17 mouse cellular contexts compared by ENCODE assay signal in genomic region chr6:94584147-94584695, GRCm38 (mm10).
A peak's percentile ranks its signal among the peaks of the same experiment; 100 is the strongest.
DNase-seq lines count a peak whose midpoint lies in the region; ATAC-seq and TF ChIP-seq lines count a peak whose summit lies in the region.
"Had no signal": no experiment of that assay in that cellular context is flagged by ENCODE, and none has a peak within 500 bp of the region (broad histone marks: within the 10 kb centered on the region; RNA-seq: fewer than 3 reads in every experiment).

No protein-coding gene starts in this region.

- intact Hi-C loops in heart, postnatal 25 days (cut with DNase I): no loop called here

- no peak for TF ChIP-seq CTCF in olfactory bulb, adult 2 months (IDR thresholded peaks at IDR 0.05; ENCODE audit: insufficient read depth, low read depth, low read length)

- H3K27ac ChIP-seq in neural tube, embryonic 11.5 days (ENCODE audit: low read depth, low read length): no peak overlapping the region
- H3K27ac ChIP-seq in neural tube, embryonic 15.5 days (replicated peaks): no peak overlapping the region
- peak overlapping the region; percentile 42; the same call in 1 of the 2 replicates for H3K27ac ChIP-seq in olfactory bulb, adult 2 months (ENCODE audit: insufficient read depth, low read depth, low read length)
- no peak overlapping the region for H3K27ac ChIP-seq in hindbrain, embryonic 16.5 days (ENCODE audit: low read depth, low read length)
- H3K27ac ChIP-seq: forebrain, embryonic 10.5 days; heart, embryonic 13.5 days; liver, embryonic 13.5 days; lung, embryonic 15.5 days; midbrain, embryonic 15.5 days had no signal

- H3K4me3 ChIP-seq in neural tube, embryonic 11.5 days (ENCODE audit: low read depth, low read length): no peak overlapping the region
- no peak overlapping the region for H3K4me3 ChIP-seq in neural tube, embryonic 15.5 days (replicated peaks)
- H3K4me3 ChIP-seq in olfactory bulb, adult 2 months (ENCODE audit: insufficient read depth, low read depth, low read length): no peak overlapping the region
- no peak overlapping the region for H3K4me3 ChIP-seq in hindbrain, embryonic 16.5 days (ENCODE audit: low read length)
- H3K4me3 ChIP-seq: forebrain, embryonic 10.5 days; heart, embryonic 13.5 days; liver, embryonic 13.5 days; lung, embryonic 15.5 days; midbrain, embryonic 15.5 days had no signal

- H3K36me3 ChIP-seq in neural tube, embryonic 11.5 days (ENCODE audit: control insufficient read depth, insufficient read depth, low read length): no peaks in the 10 kb centered on the region
- H3K36me3 ChIP-seq in neural tube, embryonic 15.5 days: no peaks in the 10 kb centered on the region
- H3K36me3 ChIP-seq in hindbrain, embryonic 16.5 days (ENCODE audit: control insufficient read depth, insufficient read depth, low read length): no peaks in the 10 kb centered on the region
- H3K36me3 ChIP-seq: forebrain, embryonic 10.5 days; heart, embryonic 13.5 days; liver, embryonic 13.5 days; lung, embryonic 15.5 days; midbrain, embryonic 15.5 days had no signal

- peak; percentile 2 for DNase-seq in heart, postnatal 4 days
- no peak for DNase-seq in heart, postnatal 25 days (ENCODE audit: low spot score)
- DNase-seq in neural tube, embryonic 11.5 days (ENCODE audit: low spot score): peak; percentile 5
- DNase-seq in fat pad, adult 2 months (ENCODE audit: extremely low read depth, low read depth, low spot score): peak; percentile 94
- no peak for DNase-seq in adrenal gland, postnatal 25 days
- DNase-seq: adrenal gland, postnatal 10 days; cerebellum, adult 2 months; kidney, adult 8-10 months; kidney, postnatal 25 days; liver, embryonic 13.5 days had no signal

- no peak for TF ChIP-seq POLR2A in olfactory bulb, adult 2 months (IDR thresholded peaks at IDR 0.05; ENCODE audit: insufficient read depth, low read depth, low read length)

- H3K4me2 ChIP-seq in neural tube, embryonic 11.5 days (ENCODE audit: low read depth): no peak overlapping the region
- H3K4me2 ChIP-seq in neural tube, embryonic 15.5 days: no peak overlapping the region
- H3K4me2 ChIP-seq in hindbrain, embryonic 16.5 days (ENCODE audit: low read length): no peak overlapping the region
- H3K4me2 ChIP-seq: heart, embryonic 13.5 days; liver, embryonic 13.5 days; lung, embryonic 15.5 days; midbrain, embryonic 15.5 days had no signal

- no peaks in the 10 kb centered on the region for H3K27me3 ChIP-seq in neural tube, embryonic 11.5 days (ENCODE audit: control insufficient read depth, insufficient read depth, low read length)
- no peaks in the 10 kb centered on the region for H3K27me3 ChIP-seq in neural tube, embryonic 15.5 days (replicated peaks)
- no peaks in the 10 kb centered on the region for H3K27me3 ChIP-seq in hindbrain, embryonic 16.5 days (replicated peaks; ENCODE audit: control insufficient read depth, insufficient read depth, low read length)
- H3K27me3 ChIP-seq: heart, embryonic 13.5 days; liver, embryonic 13.5 days; lung, embryonic 15.5 days; midbrain, embryonic 15.5 days had no signal

- H3K9me3 ChIP-seq in neural tube, embryonic 11.5 days (ENCODE audit: control insufficient read depth, low read length): no peaks in the 10 kb centered on the region
- no peaks in the 10 kb centered on the region for H3K9me3 ChIP-seq in neural tube, embryonic 15.5 days (replicated peaks)
- no peaks in the 10 kb centered on the region for H3K9me3 ChIP-seq in hindbrain, embryonic 16.5 days (ENCODE audit: control insufficient read depth, low read length)
- H3K9me3 ChIP-seq: forebrain, embryonic 10.5 days; heart, embryonic 13.5 days; liver, embryonic 13.5 days; lung, embryonic 15.5 days; midbrain, embryonic 15.5 days had no signal

- H3K4me1 ChIP-seq in neural tube, embryonic 11.5 days (ENCODE audit: control insufficient read depth, insufficient read depth, low read length): no peaks in the 10 kb centered on the region; the same call in 1 of the 2 replicates
- no peaks in the 10 kb centered on the region for H3K4me1 ChIP-seq in neural tube, embryonic 15.5 days
- H3K4me1 ChIP-seq in olfactory bulb, adult 2 months (ENCODE audit: control insufficient read depth, insufficient read depth, low read length): peaks cover 2% of the 10 kb centered on the region; the same call in 1 of the 2 replicates
- H3K4me1 ChIP-seq in hindbrain, embryonic 16.5 days (ENCODE audit: control insufficient read depth, insufficient read depth, low read depth, low read length): no peaks in the 10 kb centered on the region
- H3K4me1 ChIP-seq: liver, embryonic 13.5 days; lung, embryonic 15.5 days; midbrain, embryonic 15.5 days had no signal

- 94% methylated on average over 9 of the region's 9 CpGs for WGBS in neural tube, embryonic 11.5 days
- WGBS in neural tube, embryonic 15.5 days: 95% methylated on average over 9 of the region's 9 CpGs
- whole genome bisulfite sequencing in olfactory bulb, adult 2 months: 52% methylated on average over 9 of the region's 9 CpGs
- 95% methylated on average over 9 of the region's 9 CpGs for WGBS in hindbrain, embryonic 16.5 days

- H3K9ac ChIP-seq in neural tube, embryonic 11.5 days (ENCODE audit: low read length): no peak overlapping the region
- H3K9ac ChIP-seq in neural tube, embryonic 15.5 days (replicated peaks): no peak overlapping the region
- no peak overlapping the region for H3K9ac ChIP-seq in hindbrain, embryonic 16.5 days (ENCODE audit: low read depth, low read length)
- H3K9ac ChIP-seq: heart, embryonic 13.5 days; liver, embryonic 13.5 days; lung, embryonic 15.5 days; midbrain, embryonic 15.5 days had no signal

- ATAC-seq in neural tube, embryonic 11.5 days (ENCODE audit: insufficient read depth, low FRiP score, low TSS enrichment): no peak
- no peak for ATAC-seq in neural tube, embryonic 15.5 days (ENCODE audit: low FRiP score)
- no peak for ATAC-seq in hindbrain, embryonic 16.5 days
- ATAC-seq: midbrain, embryonic 15.5 days had no signal

Comparison
In these comparisons a context has a peak if more than half of its experiments do, and no peak if none do; other contexts are left out.
1. DNase-seq: peak in heart, postnatal 4 days (single experiment), neural tube, embryonic 11.5 days (single experiment) and fat pad, adult 2 months (single experiment); none in heart, postnatal 25 days (single experiment) and adrenal gland, postnatal 25 days (single experiment).